13 mouse cellular contexts compared by ENCODE assay signal in the genomic region with DNA sequence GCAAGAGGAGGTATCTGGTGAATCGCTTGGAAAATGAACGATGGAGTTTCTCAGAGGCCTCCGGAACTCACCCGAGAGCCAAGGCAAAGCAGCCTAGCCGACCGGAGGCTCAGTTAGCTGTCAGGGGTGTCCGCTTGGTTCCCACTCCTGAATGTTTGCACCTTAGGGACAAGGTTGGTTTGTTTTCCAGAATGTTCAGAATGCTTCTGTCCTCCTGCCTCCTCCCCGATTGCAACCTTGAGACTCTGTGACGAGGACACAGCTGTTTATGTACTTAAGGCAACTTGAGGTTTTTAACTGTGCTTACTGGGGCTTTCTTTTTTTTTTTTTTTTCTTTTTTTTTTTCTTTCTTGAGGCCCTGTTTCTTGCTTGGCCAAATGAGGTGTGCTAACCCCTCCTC.
DNase-seq lines count a peak whose midpoint lies in the region; ATAC-seq and TF ChIP-seq lines count a peak whose summit lies in the region.
"Had no signal": no experiment of that assay in that cellular context is flagged by ENCODE, and none has a peak within 500 bp of the region (broad histone marks: within the 10 kb centered on the region; RNA-seq: fewer than 3 reads in every experiment).

No protein-coding gene starts in this region.

- TF ChIP-seq CTCF in gastrocnemius, adult 2 months (IDR thresholded peaks at IDR 0.05) = no peak
- TF ChIP-seq CTCF in hindbrain, postnatal 0 days (IDR thresholded peaks at IDR 0.05; ENCODE audit: low read depth) = no peak

- H3K4me1 ChIP-seq in kidney, embryonic 16.5 days (ENCODE audit: insufficient read depth, low read length) = peaks cover 4% of the 10 kb centered on the region; the same call in 1 of the 2 replicates
- no peaks in the 10 kb centered on the region for H3K4me1 ChIP-seq in hindbrain, postnatal 0 days (ENCODE audit: insufficient read depth, low read length)
- H3K4me1 ChIP-seq: hindbrain, embryonic 12.5 days had no signal

- H3K9ac ChIP-seq in kidney, embryonic 16.5 days (replicated peaks; ENCODE audit: low read length) = no peak overlapping the region
- no peak overlapping the region for H3K9ac ChIP-seq in hindbrain, postnatal 0 days (replicated peaks; ENCODE audit: low read length)
- H3K9ac ChIP-seq: forebrain, embryonic 13.5 days; hindbrain, embryonic 12.5 days; liver, embryonic 12.5 days had no signal

- WGBS in kidney, embryonic 16.5 days = 68% methylated on average over 9 of the region's 9 CpGs
- whole genome bisulfite sequencing in hindbrain, postnatal 0 days = 65% methylated on average over 9 of the region's 9 CpGs

- no peak overlapping the region for H3K4me2 ChIP-seq in kidney, embryonic 16.5 days (replicated peaks; ENCODE audit: low read depth, low read length)
- H3K4me2 ChIP-seq in hindbrain, postnatal 0 days (ENCODE audit: low read depth, low read length) = no peak overlapping the region
- H3K4me2 ChIP-seq: forebrain, embryonic 13.5 days; hindbrain, embryonic 12.5 days; liver, embryonic 12.5 days had no signal

- no peak for ATAC-seq in kidney, embryonic 16.5 days (ENCODE audit: low FRiP score, low TSS enrichment)
- no peak for ATAC-seq in hindbrain, postnatal 0 days
- ATAC-seq: forebrain, embryonic 13.5 days; liver, embryonic 12.5 days had no signal

- peak overlapping the region; percentile 51; the same call in 1 of the 2 replicates for H3K27ac ChIP-seq in kidney, embryonic 16.5 days (ENCODE audit: low read length)
- peak overlapping the region; percentile 75 for H3K27ac ChIP-seq in gastrocnemius, adult 2 months
- no peak overlapping the region for H3K27ac ChIP-seq in hindbrain, postnatal 0 days
- H3K27ac ChIP-seq: forebrain, embryonic 13.5 days; hindbrain, embryonic 12.5 days; liver, embryonic 12.5 days had no signal

- H3K27me3 ChIP-seq in kidney, embryonic 16.5 days (ENCODE audit: insufficient read depth, low read length) = no peaks in the 10 kb centered on the region
- H3K27me3 ChIP-seq in hindbrain, postnatal 0 days (ENCODE audit: insufficient read depth, low read length) = no peaks in the 10 kb centered on the region
- H3K27me3 ChIP-seq: forebrain, embryonic 13.5 days; liver, embryonic 12.5 days had no signal

- peak; percentile 25 to 42 for DNase-seq in cerebellum, postnatal 10 days
- DNase-seq in cerebellum, adult 9-11 months = no peak
- no peak for DNase-seq in kidney, postnatal 10 days
- DNase-seq in gastrocnemius, adult 2 months = peak; percentile 50
- DNase-seq in skeletal muscle tissue, adult 2 months (ENCODE audit: low read depth, low spot score) = peak; percentile 26
- no peak for DNase-seq in hindbrain, postnatal 0 days (ENCODE audit: low spot score)
- no peak for DNase-seq in spleen, adult 12 weeks (ENCODE audit: low spot score)
- DNase-seq: kidney, adult 11 months; thymus, postnatal 25 days had no signal

- no peak overlapping the region for H3K4me3 ChIP-seq in kidney, embryonic 16.5 days (ENCODE audit: low read length)
- H3K4me3 ChIP-seq in gastrocnemius, adult 2 months = peak overlapping the region; percentile 43
- H3K4me3 ChIP-seq in hindbrain, postnatal 0 days (ENCODE audit: low read length) = no peak overlapping the region
- H3K4me3 ChIP-seq: forebrain, embryonic 13.5 days; hindbrain, embryonic 12.5 days; liver, embryonic 12.5 days had no signal

- intact Hi-C loops in gastrocnemius, adult 2 months (cut with DNase I) = no loop called here

- H3K36me3 ChIP-seq in kidney, embryonic 16.5 days (ENCODE audit: insufficient read depth, low read length) = no peaks in the 10 kb centered on the region
- H3K36me3 ChIP-seq in hindbrain, postnatal 0 days (ENCODE audit: insufficient read depth, low read length) = no peaks in the 10 kb centered on the region
- H3K36me3 ChIP-seq: hindbrain, embryonic 12.5 days; liver, embryonic 12.5 days had no signal

- no peaks in the 10 kb centered on the region for H3K9me3 ChIP-seq in kidney, embryonic 16.5 days (ENCODE audit: low read length)
- no peaks in the 10 kb centered on the region for H3K9me3 ChIP-seq in hindbrain, postnatal 0 days (ENCODE audit: low read length)
- H3K9me3 ChIP-seq: forebrain, embryonic 13.5 days; hindbrain, embryonic 12.5 days; liver, embryonic 12.5 days had no signal

Comparison
In these comparisons a context has a peak if more than half of its experiments do, and no peak if none do; other contexts are left out.
1. DNase-seq: peak in cerebellum, postnatal 10 days (2 of 2), gastrocnemius, adult 2 months (single experiment) and skeletal muscle tissue, adult 2 months (single experiment); none in cerebellum, adult 9-11 months (single experiment), kidney, postnatal 10 days (single experiment), hindbrain, postnatal 0 days (single experiment) and spleen, adult 12 weeks (single experiment).